Mouse (Mus musculus) megakaryocyte progenitor cell, adult 5-6 weeks (primary cell): ENCODE data around the gene Cox19. TPM values are rescaled to one million over a fixed set of nuclear protein-coding genes. Genes with fewer than 3 reads are reported as not detected.
A peak's percentile ranks its signal among the peaks of the same experiment; 100 is the strongest.

Experiments
- ATAC-seq: replicated peaks from 2 replicates; pipeline ENCODE4 v1.8.0; 2016; ENCODE audit warnings: mild to moderate bottlenecking, moderate TSS enrichment, inconsistent platforms; ENCODE audit not compliant: poor library complexity
- total RNA-seq, 2 experiments: library from RNA; stranded (forward) in 1 of 2; stranded (reverse) in 1 of 2; fragments of 157-497, 149-512 nt in 1 of 2; fragments of 200-1000 nt in 1 of 2; gene quantifications; 2 replicates each; pipeline versions ENCODE4 v1.2.3 to v1.2.4; 2015 to 2017

The Cox19 gene
- total RNA-seq, 2 experiments from 2014 or later, result 27.1 to 30.3 TPM

DNA sequence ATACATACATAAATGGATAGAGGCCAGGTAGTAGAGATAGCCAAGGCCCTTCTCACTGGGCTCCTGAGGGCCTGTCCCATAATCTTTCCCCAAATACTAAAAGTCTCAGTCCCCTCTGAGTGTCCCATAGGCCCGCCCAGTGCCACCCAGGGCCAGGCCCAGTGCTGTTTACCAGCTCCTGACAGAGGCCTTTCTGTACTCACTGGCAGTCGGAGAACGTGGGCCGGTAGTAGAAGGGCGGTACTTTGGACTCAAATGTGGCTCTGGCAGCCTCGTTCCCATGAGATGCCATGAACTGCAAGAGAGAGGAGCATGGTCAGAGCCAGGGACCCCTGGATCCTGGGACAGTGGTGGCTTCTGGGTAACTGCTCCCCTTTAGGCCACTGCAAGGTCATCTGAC is 49.1 kb downstream of the Cox19 start:
- ATAC-seq, result no peak

DNA sequence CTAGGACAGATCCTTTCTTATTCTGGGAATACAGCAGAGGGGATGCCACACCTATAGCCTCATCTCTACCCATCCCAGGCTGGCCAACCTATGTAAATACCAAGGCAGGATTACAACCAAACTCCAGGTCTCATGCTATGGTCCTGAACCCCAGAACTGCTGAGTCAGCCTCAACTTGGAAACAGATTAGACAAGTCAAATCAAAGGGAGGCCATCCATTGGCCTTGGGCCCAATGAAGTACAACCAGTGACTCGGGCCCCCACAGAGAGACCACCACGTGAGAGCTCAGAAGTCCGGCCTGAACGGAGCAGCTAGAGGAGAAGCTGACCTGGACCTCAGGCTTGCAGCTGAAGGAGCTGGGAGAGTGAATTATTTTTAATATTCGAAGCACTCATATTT is 53.5 kb downstream of the Cox19 start:
- no peak for ATAC-seq

GRCm38 (mm10) chr5:139297092-139297491 is 54.1 kb downstream of the Cox19 start:
- no peak for ATAC-seq

DNA sequence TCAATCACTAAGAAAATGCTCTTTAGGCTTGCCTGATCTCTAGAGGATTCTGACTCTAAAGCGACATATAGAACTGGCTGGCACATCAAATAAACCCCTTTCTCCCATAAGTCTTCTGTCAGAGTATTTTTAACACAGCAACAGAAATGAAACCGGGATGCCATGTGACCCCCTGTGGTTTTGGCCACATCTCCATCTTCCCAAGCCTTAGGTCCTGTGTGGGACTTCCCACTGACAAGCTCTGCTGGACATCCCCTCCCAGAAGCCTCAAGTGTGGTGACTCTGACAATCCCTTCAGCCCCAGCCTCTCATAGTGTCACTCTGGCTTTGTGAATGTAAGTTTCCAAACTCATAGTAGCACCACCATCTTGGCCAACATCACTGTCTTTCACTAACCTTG is 57.1 kb downstream of the Cox19 start:
- no peak for ATAC-seq

DNA sequence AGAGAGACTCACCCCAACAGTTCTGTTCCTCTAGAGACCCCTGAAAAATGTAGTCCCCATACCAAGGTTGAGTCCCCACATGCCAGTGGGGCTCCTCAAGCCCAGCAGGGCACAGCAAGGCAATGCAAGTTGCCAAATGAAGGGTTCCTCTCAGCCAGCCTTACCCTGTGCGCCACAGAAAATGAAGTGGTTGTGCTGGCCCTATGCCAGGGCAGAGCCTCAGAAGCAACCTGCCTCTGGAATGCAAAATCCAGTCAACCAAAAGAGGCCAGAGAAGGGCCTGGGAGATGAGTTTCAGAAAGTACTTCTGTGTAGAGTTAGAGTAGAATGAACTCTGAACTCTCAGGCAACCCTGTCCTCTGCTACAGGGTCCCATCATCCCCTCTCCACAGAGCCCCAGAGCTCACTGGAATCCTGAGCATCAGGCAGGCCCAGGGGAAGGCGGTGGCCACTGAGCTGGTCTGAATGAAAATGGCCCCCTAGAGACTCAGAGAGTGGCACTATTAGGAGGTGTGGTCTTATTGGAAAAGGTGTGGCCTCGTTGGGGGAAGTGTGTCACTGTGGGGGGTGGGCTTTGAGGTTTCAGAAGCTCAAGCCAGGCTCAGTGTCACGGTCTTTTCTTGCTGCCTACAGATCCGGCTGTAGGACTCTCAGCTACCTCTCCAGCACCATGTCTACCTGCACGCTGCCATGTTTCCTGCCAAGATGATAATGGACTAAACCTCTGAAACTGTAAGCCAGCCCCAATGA is 59.2 kb downstream of the Cox19 start:
- no peak for ATAC-seq

- no peak for ATAC-seq
These were observed 60.6 kb downstream of the Cox19 start for GRCm38 (mm10) chr5:139290467-139291259.

GRCm38 (mm10) chr5:139288591-139288990 is 62.6 kb downstream of the Cox19 start:
- ATAC-seq, result no peak

DNA sequence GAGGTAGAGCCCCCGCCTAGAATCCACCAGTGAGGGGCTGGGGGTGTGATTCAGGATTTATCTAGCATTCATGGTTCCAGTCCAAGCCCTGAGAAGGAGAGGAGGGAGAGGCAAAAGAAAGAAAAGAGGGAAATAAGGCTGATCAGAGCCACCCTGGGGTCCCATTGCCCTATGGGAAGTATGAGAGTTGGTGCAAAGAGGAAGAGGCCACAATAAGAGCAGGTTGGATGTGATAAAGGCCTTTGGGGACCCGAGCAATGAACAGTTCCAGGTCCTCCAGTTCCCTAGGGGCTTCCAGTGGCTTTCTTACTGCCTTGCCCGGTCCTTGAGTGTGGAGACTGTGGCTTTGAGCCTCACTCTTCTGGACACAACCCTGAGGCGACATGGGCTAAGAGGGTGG is 63.4 kb downstream of the Cox19 start:
- no peak for ATAC-seq

DNA sequence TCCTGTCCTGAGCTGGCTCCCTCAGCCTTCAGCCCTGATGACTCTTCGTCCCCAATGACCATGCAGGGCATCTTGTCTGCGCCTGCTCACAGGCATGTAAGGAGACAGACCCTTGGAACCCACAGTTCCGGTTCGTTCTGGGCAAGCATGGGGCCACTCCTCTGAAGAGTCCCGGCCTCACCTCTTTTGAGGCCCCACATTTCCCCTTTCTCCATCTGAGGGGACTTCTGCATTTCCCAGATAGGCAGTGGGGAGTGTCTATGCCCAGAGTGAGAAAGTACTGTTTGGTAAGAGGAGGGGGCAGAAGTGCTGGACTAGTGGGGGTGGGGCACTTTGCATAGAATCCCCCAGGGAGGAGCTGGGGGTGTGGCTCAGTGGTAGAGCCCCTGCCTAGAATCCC is 64.1 kb downstream of the Cox19 start:
- ATAC-seq, result peak; percentile 72

Other genes with a start within 250 kb of the Cox19 start
- 0.81 and 2.6 TPM in 2 replicates for gene Prkar1b, start 201.4 kb downstream of the Cox19 start, total RNA-seq (2015)
- gene Prkar1b, start 201.4 kb downstream of the Cox19 start, total RNA-seq (2017), result 0.21 and 0.64 TPM in 2 replicates
- gene Dnaaf5, start 201.2 kb downstream of the Cox19 start, total RNA-seq (2015), result 11.6 and 15.8 TPM in 2 replicates
- gene Dnaaf5, start 201.2 kb downstream of the Cox19 start, total RNA-seq (2017), result 8.1 and 9.3 TPM in 2 replicates
- gene Sun1, start 150.8 kb downstream of the Cox19 start, total RNA-seq (2015), result 18.8 and 21.5 TPM in 2 replicates
- 37.2 and 37.4 TPM in 2 replicates for gene Sun1, start 150.8 kb downstream of the Cox19 start, total RNA-seq (2017)
- 23.0 and 39.2 TPM in 2 replicates for gene Get4, start 99.1 kb downstream of the Cox19 start, total RNA-seq (2015)
- 17.4 and 27.4 TPM in 2 replicates for gene Get4, start 99.1 kb downstream of the Cox19 start, total RNA-seq (2017)
- 23.8 and 27.4 TPM in 2 replicates for gene Adap1, start 25.8 kb downstream of the Cox19 start, total RNA-seq (2015)
- gene Adap1, start 25.8 kb downstream of the Cox19 start, total RNA-seq (2017), result 29.9 and 47.0 TPM in 2 replicates
- not detected in 2 replicates for gene Cyp2w1, start 1.2 kb upstream of the Cox19 start, total RNA-seq (2015)
- not detected in 2 replicates for gene Cyp2w1, start 1.2 kb upstream of the Cox19 start, total RNA-seq (2017)
- 6.0 and 6.3 TPM in 2 replicates for gene Gpr146, start 26.3 kb upstream of the Cox19 start, total RNA-seq (2015)
- 5.7 and 6.7 TPM in 2 replicates for gene Gpr146, start 26.3 kb upstream of the Cox19 start, total RNA-seq (2017)
- gene C130050O18Rik, start 53.9 kb upstream of the Cox19 start, total RNA-seq (2015), result 1.8 and 2.3 TPM in 2 replicates
- 1.3 and 2.1 TPM in 2 replicates for gene C130050O18Rik, start 53.9 kb upstream of the Cox19 start, total RNA-seq (2017)
- gene Gper1, start 71.7 kb upstream of the Cox19 start, total RNA-seq (2015), result not detected in 2 replicates
- not detected in 2 replicates for gene Gper1, start 71.7 kb upstream of the Cox19 start, total RNA-seq (2017)
- gene 3110082I17Rik, start 109.1 kb upstream of the Cox19 start, total RNA-seq (2015), result 20.7 and 26.2 TPM in 2 replicates
- 60.9 and 69.2 TPM in 2 replicates for gene 3110082I17Rik, start 109.1 kb upstream of the Cox19 start, total RNA-seq (2017)
- 15.8 and 18.8 TPM in 2 replicates for gene Zfand2a, start 133.1 kb upstream of the Cox19 start, total RNA-seq (2015)
- gene Zfand2a, start 133.1 kb upstream of the Cox19 start, total RNA-seq (2017), result 11.1 and 20.2 TPM in 2 replicates
- gene Uncx, start 192.1 kb upstream of the Cox19 start, total RNA-seq (2015), result not detected in 2 replicates
- not detected in 2 replicates for gene Uncx, start 192.1 kb upstream of the Cox19 start, total RNA-seq (2017)